Mouse (Mus musculus) heart, adult 9 months (tissue): ENCODE results near the gene Ociad1.
"Not testable (repeated sequence)": the region's sequence is repeated elsewhere in the genome, so short reads cannot be mapped to it uniquely, and the experiment has no call there.

Source experiments
- DNase-seq, 2 experiments: peaks; one replicate each; pipeline ENCODE4 v3.0.0; 2022; ENCODE audit warnings: low spot score in 2 of 2

Gene Ociad1

DNA sequence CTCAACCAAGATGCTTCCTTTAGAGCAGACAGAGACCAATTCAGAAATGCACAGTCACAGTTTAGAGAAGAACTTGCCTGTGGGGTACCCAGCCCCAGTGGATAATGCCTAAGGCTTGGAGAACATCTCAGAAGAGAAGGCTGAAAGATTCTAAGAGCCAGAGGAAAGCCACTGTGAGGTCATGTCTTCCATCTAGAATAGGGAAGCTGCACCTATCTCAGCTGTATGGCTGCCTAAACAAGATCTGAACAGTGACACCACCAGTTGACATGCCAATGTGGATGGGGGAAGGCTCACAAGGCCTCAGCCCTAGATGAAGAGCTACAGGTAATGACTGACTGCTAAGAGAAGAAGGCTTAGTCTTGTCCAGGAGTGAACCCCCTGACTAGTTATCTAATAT is 8.5 kb upstream of the Ociad1 start:
- no peak for DNase-seq

DNA sequence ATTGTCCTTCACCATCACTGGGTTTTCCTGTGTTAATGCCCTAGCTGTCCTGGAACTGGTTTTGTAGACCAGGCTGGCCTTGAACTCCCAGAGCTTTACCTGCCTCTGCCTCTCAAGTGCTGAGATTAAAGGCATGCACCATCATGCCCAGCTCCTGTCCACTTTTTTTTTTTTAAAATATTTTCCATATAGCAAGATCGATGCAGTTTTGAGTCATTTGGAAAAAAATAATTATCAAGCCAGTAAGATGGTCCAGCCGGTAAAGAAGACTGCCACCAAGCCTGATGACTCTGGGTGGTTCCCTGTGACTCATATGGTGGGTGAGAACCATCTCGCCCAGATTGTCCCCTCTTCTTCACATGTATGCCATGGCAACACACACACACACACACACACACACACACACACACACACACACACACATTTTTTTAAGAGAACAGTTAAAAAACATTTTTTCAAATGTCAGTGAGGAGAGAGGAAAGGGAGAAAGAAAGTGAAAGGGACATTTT is 7.1 kb upstream of the Ociad1 start:
- no peak for DNase-seq

DNA sequence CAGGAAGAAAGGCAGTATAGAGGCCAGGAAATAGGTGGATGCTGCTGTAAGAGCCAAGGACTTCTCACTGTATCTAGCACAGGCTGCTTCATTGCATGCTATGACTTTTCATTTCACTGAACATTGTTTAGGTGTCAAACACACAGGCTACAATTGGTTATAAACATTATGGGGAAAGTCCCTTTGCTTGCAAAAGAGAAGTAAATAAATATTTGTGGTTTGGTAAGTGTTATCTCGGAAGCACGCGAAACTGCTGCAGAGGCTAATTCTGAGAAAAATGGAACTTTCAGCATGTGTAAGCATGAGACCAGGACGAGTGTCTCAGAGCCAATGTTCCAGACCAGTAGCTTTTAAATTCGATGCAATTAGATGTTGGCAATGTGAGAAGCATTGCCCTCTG is 6.0 kb upstream of the Ociad1 start:
- DNase-seq: no peak

DNA sequence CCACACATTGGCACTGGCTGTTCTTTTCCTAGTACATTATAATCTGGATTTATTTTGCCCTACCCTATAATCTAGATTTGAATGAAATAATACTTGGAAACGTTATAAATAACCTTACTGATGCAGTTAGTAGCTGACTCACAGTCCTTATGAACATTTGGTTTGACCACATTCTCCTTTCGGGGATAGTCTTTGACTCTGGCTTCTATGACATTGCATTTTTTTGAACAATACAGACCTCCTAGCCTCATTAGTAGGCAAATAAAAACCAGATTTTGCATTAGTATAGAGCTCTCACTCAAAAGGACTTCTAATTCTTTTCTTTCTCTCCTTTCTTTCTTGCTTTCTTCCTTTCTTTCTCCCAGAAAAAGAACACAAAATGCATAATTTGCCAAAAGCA is 2.7 kb upstream of the Ociad1 start:
- no peak for DNase-seq

GRCm38 (mm10) chr5:73293458-73293827 is 859 bp downstream of the Ociad1 start:
- no peak for DNase-seq

GRCm38 (mm10) chr5:73295016-73295415 is 2.4 kb downstream of the Ociad1 start:
- no peak for DNase-seq

DNA sequence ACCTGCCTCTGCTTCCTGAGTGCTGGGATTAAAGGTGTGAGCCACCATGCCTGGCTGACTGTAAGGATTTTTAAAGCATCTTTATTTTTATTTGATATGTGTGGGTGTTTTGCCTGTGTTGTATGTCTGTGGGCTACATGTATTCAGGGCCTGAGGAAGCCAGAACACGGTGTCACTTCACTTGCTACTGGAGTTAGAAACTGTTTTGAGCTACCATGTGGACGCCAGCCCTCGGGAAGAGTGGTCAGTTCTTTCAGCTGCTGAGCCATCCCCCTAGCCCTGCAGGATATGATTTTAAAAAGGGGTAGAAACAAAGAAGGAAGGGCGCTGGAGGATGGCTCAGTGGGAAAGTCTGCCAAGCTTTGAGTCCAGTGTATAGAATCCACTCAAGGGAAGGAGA is 3.3 kb downstream of the Ociad1 start:
- no peak for DNase-seq

GRCm38 (mm10) chr5:73301601-73302307 is 9.2 kb downstream of the Ociad1 start:
- no peak for DNase-seq

DNA sequence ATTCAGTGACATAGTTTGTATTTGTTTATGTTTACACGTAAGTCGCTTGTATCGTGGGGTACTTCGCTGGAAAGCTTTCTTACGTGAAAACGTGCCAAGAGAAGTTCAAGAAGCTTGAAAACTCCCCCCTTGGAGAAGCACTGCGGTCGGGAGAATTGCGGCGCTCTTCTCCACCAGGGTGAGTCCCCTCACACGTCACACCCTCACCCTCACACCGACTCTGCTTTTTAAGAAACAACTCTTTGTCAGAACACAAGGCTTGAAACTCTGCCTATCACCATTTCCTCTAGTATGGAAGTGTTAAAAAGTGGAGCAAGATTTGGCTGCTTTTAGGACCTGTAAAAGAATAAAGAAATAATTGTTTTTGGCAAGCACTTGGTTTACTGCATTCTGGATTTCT is 11.9 kb downstream of the Ociad1 start:
- DNase-seq: no peak

GRCm38 (mm10) chr5:73306486-73306885 is 13.9 kb downstream of the Ociad1 start:
- no peak for DNase-seq

DNA sequence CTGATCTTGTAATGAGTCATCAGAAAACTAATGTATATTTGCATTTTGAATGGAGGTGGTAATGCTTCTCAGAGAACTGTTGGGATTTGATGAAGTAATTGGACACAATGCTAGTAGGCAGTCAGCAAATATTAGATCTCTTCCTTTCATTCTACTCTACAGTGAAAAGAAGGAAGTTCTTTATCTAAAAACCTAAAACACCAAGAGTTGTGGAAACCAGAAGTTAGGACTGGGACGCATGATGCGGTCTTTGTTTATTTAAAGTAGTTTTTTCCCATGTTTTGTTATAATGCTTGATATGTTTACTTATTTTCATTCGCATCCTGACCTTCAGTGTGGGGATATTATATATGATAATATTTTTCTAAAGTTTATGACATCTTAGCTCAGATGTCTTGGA is 14.7 kb downstream of the Ociad1 start:
- no peak for DNase-seq

DNA sequence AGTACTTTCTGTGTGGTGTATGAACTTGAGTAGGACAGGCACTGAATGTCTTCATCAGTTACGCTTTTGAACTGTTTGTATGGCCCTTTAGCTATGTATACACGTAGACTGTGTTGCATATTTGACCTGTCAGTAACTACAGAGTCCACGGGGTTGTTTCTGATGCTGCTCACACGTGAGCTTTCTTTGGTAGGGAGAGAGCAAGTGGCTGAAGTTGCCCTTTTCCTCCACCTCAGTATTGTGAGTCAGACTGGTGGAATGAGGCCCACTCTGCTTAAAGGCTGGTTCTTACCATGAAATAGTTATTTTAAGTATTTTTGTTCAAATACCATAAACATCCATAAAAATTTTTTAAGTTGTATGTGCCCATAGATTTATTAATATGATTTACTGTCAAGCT is 16.9 kb downstream of the Ociad1 start:
- DNase-seq: no peak

- DNase-seq: no peak
Observed at GRCm38 (mm10) chr5:73310401-73310800, 17.8 kb downstream of the Ociad1 start.

GRCm38 (mm10) chr5:73311458-73311857 is 18.9 kb downstream of the Ociad1 start:
- no peak for DNase-seq

- DNase-seq: no peak
Observed at GRCm38 (mm10) chr5:73313591-73313990, 21.0 kb downstream of the Ociad1 start.

DNA sequence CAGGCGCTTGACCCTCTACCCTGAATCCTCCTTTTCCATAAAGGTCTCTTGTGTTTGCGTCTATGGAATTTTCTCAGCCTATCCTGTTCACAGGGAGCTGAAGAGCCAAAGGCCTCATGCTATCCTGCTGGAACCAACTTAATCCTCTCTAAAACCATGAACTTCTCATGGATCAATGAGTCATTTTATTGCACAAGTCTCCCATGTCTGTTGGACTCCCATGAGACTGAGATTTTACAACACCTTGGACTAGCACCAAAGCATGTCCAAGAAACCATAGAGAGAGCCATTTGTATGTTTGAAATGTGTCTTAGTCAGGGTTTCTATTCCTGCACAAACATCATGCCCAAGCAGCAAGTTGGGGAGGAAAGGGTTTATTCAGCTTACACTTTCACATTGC is 22.1 kb downstream of the Ociad1 start:
- DNase-seq: peak in 1 of 2 experiments; percentile 27

GRCm38 (mm10) chr5:73319306-73319705 is 26.7 kb downstream of the Ociad1 start:
- DNase-seq: no peak

- not testable (repeated sequence) for DNase-seq
Observed at GRCm38 (mm10) chr5:73322684-73323083, 30.1 kb downstream of the Ociad1 start.

- DNase-seq: no peak
Observed at GRCm38 (mm10) chr5:73323602-73324001, 31.0 kb downstream of the Ociad1 start.

DNA sequence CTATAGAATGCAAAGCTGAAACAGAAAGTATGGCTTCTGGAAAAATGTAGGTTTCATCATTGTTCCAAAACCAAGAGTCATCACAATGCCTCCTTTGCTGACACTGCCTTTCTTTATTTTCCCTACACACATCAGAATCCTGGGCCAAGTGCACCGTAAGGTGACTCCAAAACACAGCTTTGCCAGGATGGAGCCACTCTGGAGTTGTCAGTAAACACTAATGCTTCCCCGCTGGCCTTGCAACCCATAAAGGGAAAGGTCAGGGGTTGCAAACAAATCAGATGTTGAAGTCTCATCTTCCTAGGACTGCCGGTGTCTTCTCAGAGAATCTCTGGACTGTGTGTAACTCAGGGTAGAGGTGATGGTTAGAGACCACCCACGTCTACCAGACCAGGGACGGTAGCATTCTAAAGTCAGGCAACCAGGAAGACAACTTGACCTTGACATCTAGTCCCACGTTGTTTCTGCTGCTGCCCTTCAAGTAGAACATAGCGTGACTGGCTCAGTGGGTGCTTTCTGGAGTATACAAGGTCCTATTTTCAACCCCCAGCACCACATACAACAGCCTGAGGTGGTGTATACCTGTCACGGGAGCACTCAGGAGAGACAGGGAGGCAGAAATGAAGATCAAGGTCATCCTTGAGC is 32.1 kb downstream of the Ociad1 start:
- no peak for DNase-seq

GRCm38 (mm10) chr5:73331002-73331401 is 38.4 kb downstream of the Ociad1 start:
- no peak for DNase-seq

DNA sequence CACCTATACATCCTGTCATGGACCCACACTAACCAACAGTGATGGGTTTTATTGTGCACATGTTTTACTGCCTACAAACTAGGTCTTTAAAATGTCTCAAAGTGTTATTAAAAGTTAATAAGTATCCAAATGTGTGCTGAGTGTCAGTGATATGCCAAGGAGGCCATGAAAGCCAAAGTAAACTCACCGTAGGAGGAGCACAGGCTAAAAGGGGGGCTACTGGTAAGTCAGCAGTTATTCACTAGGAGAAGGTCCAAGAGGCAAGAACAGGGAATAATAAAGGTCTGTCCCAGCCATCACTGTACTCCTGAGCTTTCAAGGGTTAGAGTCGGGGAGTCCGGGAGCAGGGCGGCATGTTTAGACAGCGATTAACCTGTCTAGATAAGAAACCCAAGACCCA is 43.9 kb downstream of the Ociad1 start:
- no peak for DNase-seq
